Mouse (Mus musculus): Measurements from ENCODE around the gene Mdh2. TPM values are rescaled to one million over a fixed set of nuclear protein-coding genes. Genes with fewer than 3 reads are reported as not detected.

Mdh2 gene
- polyA plus RNA-seq, 1 experiment from 2014 or later, result 1,128 TPM

- Histone ChIP-seq H3K4me1 (replicated peaks) (peaks cover 35% of the 10 kb centered on the region), H3K9ac (peak within 1 kb of the TSS; percentile 85)
- ATAC-seq (replicated peaks; ENCODE audit: insufficient number of reproducible peaks, insufficient read depth, low FRiP score, low read depth), result peak; percentile 7
Observed at GRCm38 (mm10) chr5:135777796-135778470, 347 bp upstream of the Mdh2 start, which contains the start of gene Styxl1. Gene Styxl1, minus strand, starts transcription at chr5:135778385.

GRCm38 (mm10) chr5:135780331-135780730 is 2.1 kb downstream of the Mdh2 start:
- H3K4me3 ChIP-seq, result peak overlapping the region; percentile 89
- peaks cover 35% of the 10 kb centered on the region for H3K4me1 ChIP-seq (replicated peaks)
- H3K4me2 ChIP-seq, result peak overlapping the region; percentile 66
- no peak for ATAC-seq (replicated peaks; ENCODE audit: insufficient number of reproducible peaks, insufficient read depth, low FRiP score, low read depth)
- 61% methylated on average over 8 of the region's 8 CpGs for WGBS
- H3K9ac ChIP-seq, result no peak overlapping the region
- H3K27ac ChIP-seq, result no peak overlapping the region
- no peaks in the 10 kb centered on the region for H3K27me3 ChIP-seq
- H3K9me3 ChIP-seq (replicated peaks), result no peaks in the 10 kb centered on the region
- peaks cover 33% of the 10 kb centered on the region for H3K36me3 ChIP-seq

More at GRCm38 (mm10) chr5:135777796-135778470, 347 bp upstream of the Mdh2 start, which contains the start of gene Styxl1:
- 1% methylated on average over 44 of the region's 45 CpGs for WGBS
- H3K36me3 ChIP-seq, result peaks cover 9% of the 10 kb centered on the region; the same call in 1 of the 2 replicates
- peak within 1 kb of the TSS; percentile 96 for H3K27ac ChIP-seq
- no peaks in the 10 kb centered on the region for H3K27me3 ChIP-seq
- peak within 1 kb of the TSS; percentile 81 for H3K4me2 ChIP-seq
- no peaks in the 10 kb centered on the region for H3K9me3 ChIP-seq (replicated peaks)
- peak within 1 kb of the TSS; percentile 89 for H3K4me3 ChIP-seq

DNA sequence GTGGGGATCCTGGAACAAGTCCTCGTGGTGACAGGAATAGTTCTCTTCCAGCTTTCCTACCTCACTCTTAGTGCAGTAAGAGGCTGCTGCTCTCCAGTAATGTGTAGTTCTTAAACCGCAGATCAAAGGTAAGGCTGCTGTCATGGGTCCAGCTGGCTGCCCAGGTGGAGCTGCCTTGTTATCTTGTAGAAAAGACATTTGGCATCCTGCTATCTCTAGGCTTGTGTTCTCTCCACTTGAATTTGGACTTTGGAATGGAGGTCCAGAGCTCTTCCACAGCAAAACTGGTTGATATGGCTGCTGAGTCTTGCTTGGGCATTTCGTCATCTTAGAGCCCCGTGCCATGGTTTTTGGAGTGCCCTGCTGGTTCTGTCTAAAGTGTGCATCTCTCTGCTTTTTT is 4.6 kb downstream of the Mdh2 start:
- 73% methylated on average over 4 of the region's 4 CpGs for WGBS
- Histone ChIP-seq H3K9me3 (replicated peaks) (no peaks in the 10 kb centered on the region), H3K27ac (no peak overlapping the region), H3K36me3 (peaks cover 59% of the 10 kb centered on the region), H3K4me3 (no peak overlapping the region), H3K9ac (no peak overlapping the region), H3K4me2 (no peak overlapping the region), H3K4me1 (replicated peaks) (peaks cover 28% of the 10 kb centered on the region), H3K27me3 (no peaks in the 10 kb centered on the region)
- ATAC-seq (replicated peaks; ENCODE audit: insufficient number of reproducible peaks, insufficient read depth, low FRiP score, low read depth), result no peak

DNA sequence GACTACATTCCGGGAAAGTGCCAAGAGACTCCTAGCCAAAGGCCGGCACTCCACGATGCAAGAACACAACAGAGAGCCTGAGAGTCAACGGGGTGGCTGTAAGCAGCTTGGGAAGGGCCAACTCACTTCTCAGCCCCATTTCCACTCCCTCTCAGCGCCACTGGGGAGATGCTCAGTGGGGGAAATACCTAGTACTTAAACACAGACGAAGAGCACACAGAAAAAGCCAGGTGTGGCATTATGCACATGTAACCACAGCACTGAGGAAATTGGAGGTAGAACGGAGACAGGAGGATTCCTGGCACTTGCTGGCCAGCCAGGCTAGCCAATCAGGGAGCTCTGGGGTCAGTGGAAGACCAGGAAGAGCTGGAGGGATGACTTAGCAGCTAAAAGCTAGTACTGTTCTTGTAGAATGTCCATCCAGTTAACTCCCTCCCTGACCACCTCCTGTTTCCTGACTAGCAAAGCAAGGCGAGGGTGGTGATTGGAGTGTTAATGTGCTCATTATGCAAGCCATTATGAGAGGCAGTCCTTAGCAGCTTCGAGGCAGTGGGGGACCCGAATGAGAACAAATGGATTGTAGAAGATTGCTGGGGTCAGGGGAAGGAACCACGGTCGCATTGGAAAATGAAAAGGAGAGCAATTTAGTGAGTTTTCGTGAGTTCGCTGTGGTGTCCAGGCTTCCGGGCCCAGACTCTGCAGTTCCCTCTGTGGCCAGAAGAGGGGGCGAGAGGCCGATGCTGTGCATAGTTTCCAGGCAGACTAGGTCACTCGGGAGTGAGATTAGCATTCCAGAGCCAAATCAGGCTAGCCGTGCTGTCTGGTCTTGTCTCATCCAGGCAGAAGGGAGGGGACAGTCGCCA is 15.9 kb downstream of the Mdh2 start:
- peak overlapping the region; percentile 66 for H3K4me2 ChIP-seq
- H3K27me3 ChIP-seq, result no peaks in the 10 kb centered on the region
- 9% methylated on average over 20 of the region's 20 CpGs for WGBS
- peak overlapping the region; percentile 54 for H3K9ac ChIP-seq
- H3K4me1 ChIP-seq (replicated peaks), result peaks cover 12% of the 10 kb centered on the region
- H3K36me3 ChIP-seq, result peaks cover 24% of the 10 kb centered on the region
- H3K9me3 ChIP-seq (replicated peaks), result no peaks in the 10 kb centered on the region
- peak overlapping the region; percentile 51 for H3K4me3 ChIP-seq
- peak overlapping the region; percentile 75 for H3K27ac ChIP-seq
- ATAC-seq (replicated peaks; ENCODE audit: insufficient number of reproducible peaks, insufficient read depth, low FRiP score, low read depth), result peak; percentile 82

DNA sequence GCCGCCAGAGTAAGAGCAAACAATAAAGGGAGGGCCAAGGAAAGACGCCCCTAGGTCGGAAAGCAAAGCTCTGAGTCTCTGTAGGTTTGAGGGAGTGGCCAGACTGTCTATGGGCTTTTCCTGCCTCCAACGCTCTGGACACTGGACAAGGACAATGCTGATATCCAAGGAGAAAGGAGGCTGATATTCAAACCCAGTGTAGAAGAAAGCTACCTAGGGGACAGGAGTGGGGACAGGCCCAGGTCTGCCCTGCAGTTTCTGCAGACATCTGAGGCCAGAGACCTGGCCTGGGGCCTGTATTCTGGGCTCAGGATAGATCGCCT is 16.5 kb downstream of the Mdh2 start:
- Histone ChIP-seq H3K9ac (peak overlapping the region; percentile 54), H3K27me3 (no peaks in the 10 kb centered on the region), H3K4me2 (peak overlapping the region; percentile 66), H3K4me3 (peak overlapping the region; percentile 51), H3K9me3 (replicated peaks) (no peaks in the 10 kb centered on the region), H3K27ac (peak overlapping the region; percentile 75), H3K4me1 (replicated peaks) (peaks cover 12% of the 10 kb centered on the region), H3K36me3 (peaks cover 18% of the 10 kb centered on the region)
- no peak for ATAC-seq (replicated peaks; ENCODE audit: insufficient number of reproducible peaks, insufficient read depth, low FRiP score, low read depth)
- 10% methylated on average over 5 of the region's 5 CpGs for WGBS

- WGBS, result 47% methylated on average over 4 of the region's 4 CpGs
- Histone ChIP-seq H3K4me2 (no peak overlapping the region), H3K4me3 (no peak overlapping the region)
Observed at GRCm38 (mm10) chr5:135799746-135800145, 21.5 kb downstream of the Mdh2 start.

DNA sequence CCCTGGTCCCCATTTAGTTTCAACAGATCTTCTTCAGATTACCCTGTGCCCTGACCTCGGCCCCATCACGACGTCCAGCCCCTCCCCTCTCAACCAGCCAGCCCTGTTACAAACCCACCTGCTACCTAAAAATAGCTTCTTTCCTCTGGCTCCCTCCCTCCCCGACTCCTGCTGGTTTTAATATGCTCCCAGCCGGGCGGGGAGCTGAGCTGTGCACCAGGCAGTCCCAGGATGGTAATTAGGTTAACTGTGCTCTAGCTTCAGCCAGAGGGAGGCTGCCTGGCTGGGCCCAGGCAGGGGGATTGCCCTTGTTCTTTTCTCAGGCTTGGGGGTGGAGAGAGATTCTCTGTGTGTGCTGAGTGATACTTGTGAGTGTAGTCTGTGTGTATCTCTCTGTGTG is 22.6 kb downstream of the Mdh2 start:
- 3% methylated on average over 6 of the region's 6 CpGs for WGBS
- ATAC-seq (replicated peaks; ENCODE audit: insufficient number of reproducible peaks, insufficient read depth, low FRiP score, low read depth), result no peak; the same call in 1 of the 2 replicates
- 0 out of 2 replicates have a peak, but pooled peaks cover 6% of the 10 kb centered on the region for H3K27me3 ChIP-seq
- 0 out of 2 replicates have a peak overlapping the region, but pooled peaks have one; percentile 6 for H3K4me2 ChIP-seq
- no peak overlapping the region for H3K4me3 ChIP-seq
- H3K9ac ChIP-seq, result no peak overlapping the region
- no peak overlapping the region for H3K27ac ChIP-seq
- H3K9me3 ChIP-seq (replicated peaks), result no peaks in the 10 kb centered on the region
- no peaks in the 10 kb centered on the region for H3K36me3 ChIP-seq
- peaks cover 12% of the 10 kb centered on the region for H3K4me1 ChIP-seq (replicated peaks)

More at GRCm38 (mm10) chr5:135799746-135800145, 21.5 kb downstream of the Mdh2 start:
- H3K27me3 ChIP-seq, result 0 out of 2 replicates have a peak, but pooled peaks cover 6% of the 10 kb centered on the region
- H3K27ac ChIP-seq, result no peak overlapping the region
- H3K9ac ChIP-seq, result no peak overlapping the region
- ATAC-seq (replicated peaks; ENCODE audit: insufficient number of reproducible peaks, insufficient read depth, low FRiP score, low read depth), result no peak
- no peaks in the 10 kb centered on the region for H3K9me3 ChIP-seq (replicated peaks)
- no peaks in the 10 kb centered on the region for H3K36me3 ChIP-seq
- peaks cover 16% of the 10 kb centered on the region for H3K4me1 ChIP-seq (replicated peaks)

- no peaks in the 10 kb centered on the region for H3K9me3 ChIP-seq (replicated peaks)
- WGBS, result 90% methylated on average over 8 of the region's 8 CpGs
- ATAC-seq (replicated peaks; ENCODE audit: insufficient number of reproducible peaks, insufficient read depth, low FRiP score, low read depth), result no peak
- no peak overlapping the region for H3K4me3 ChIP-seq
- no peak overlapping the region for H3K27ac ChIP-seq
- no peaks in the 10 kb centered on the region for H3K36me3 ChIP-seq
- H3K27me3 ChIP-seq, result 0 out of 2 replicates have a peak, but pooled peaks cover 6% of the 10 kb centered on the region
- no peak overlapping the region for H3K4me2 ChIP-seq
- peaks cover 14% of the 10 kb centered on the region for H3K4me1 ChIP-seq (replicated peaks)
- H3K9ac ChIP-seq, result no peak overlapping the region
Observed at GRCm38 (mm10) chr5:135802641-135803040, 24.4 kb downstream of the Mdh2 start.

DNA sequence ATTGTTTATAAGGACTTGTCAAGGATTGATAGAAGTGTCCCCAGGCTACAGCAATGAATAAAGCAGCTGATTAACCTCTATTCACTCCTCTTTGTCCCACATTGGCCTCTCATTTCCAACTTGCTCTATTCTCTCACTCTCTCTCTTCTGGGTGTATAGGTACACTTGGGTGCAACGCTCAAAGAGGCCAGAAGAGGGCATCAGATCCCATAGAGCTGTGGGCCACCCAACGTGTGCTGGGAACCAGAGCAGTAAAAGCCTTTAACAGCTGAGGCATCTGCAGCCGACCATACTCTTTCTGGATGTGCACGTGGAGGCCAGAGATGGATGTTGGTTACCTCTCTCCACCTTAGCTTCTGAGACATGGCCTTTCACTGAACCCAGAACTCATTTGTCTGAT is 24.9 kb downstream of the Mdh2 start:
- 47% methylated on average over 4 of the region's 4 CpGs for WGBS

DNA sequence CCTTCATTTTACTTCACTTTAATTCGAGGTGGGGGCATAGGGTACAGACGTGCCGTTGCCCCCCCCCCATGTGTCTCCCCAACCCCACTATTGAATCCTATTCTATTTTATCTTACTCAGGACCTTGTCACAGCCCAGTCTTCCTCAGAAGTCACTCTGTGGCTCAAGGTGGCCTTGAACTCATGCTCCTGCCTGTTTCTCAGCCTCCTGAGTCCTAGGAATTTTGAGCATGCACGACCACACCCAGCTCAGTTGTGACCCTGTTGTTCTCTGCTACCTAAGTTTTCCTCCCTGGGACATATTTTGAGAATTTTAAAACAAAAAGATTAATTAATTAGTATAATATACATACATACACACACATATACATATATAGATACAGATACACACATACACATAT is 25.4 kb downstream of the Mdh2 start:
- Histone ChIP-seq H3K4me2 (no peak overlapping the region), H3K27ac (no peak overlapping the region), H3K4me3 (no peak overlapping the region), H3K4me1 (replicated peaks) (peaks cover 14% of the 10 kb centered on the region), H3K9me3 (replicated peaks) (no peaks in the 10 kb centered on the region), H3K36me3 (no peaks in the 10 kb centered on the region), H3K9ac (no peak overlapping the region), H3K27me3 (0 out of 2 replicates have a peak, but pooled peaks cover 6% of the 10 kb centered on the region)
- no peak for ATAC-seq (replicated peaks; ENCODE audit: insufficient number of reproducible peaks, insufficient read depth, low FRiP score, low read depth)
- WGBS, result 83% methylated on average over 4 of the region's 4 CpGs

More for the DNA sequence above, 24.9 kb downstream of the Mdh2 start:
- no peaks in the 10 kb centered on the region for H3K9me3 ChIP-seq (replicated peaks)
- no peak overlapping the region for H3K27ac ChIP-seq
- H3K9ac ChIP-seq, result no peak overlapping the region
- no peak for ATAC-seq (replicated peaks; ENCODE audit: insufficient number of reproducible peaks, insufficient read depth, low FRiP score, low read depth)
- H3K4me3 ChIP-seq, result no peak overlapping the region
- H3K27me3 ChIP-seq, result 0 out of 2 replicates have a peak, but pooled peaks cover 6% of the 10 kb centered on the region
- no peaks in the 10 kb centered on the region for H3K36me3 ChIP-seq
- no peak overlapping the region for H3K4me2 ChIP-seq
- H3K4me1 ChIP-seq (replicated peaks), result peaks cover 14% of the 10 kb centered on the region

GRCm38 (mm10) chr5:135804735-135805134 is 26.5 kb downstream of the Mdh2 start:
- no peak overlapping the region for H3K9ac ChIP-seq
- H3K27me3 ChIP-seq, result 0 out of 2 replicates have a peak, but pooled peaks cover 6% of the 10 kb centered on the region
- no peak overlapping the region for H3K27ac ChIP-seq
- no peak for ATAC-seq (replicated peaks; ENCODE audit: insufficient number of reproducible peaks, insufficient read depth, low FRiP score, low read depth)
- no peaks in the 10 kb centered on the region for H3K9me3 ChIP-seq (replicated peaks)
- no peaks in the 10 kb centered on the region for H3K36me3 ChIP-seq
- peaks cover 14% of the 10 kb centered on the region for H3K4me1 ChIP-seq (replicated peaks)
- no peak overlapping the region for H3K4me3 ChIP-seq
- no peak overlapping the region for H3K4me2 ChIP-seq
- WGBS, result 48% methylated on average over 2 of the region's 2 CpGs

Data from heart, embryonic 15.5 days (tissue).